Mouse (Mus musculus): ENCODE data around the gene Ttc30b. TPM values are rescaled to one million over a fixed set of nuclear protein-coding genes. Genes with fewer than 3 reads are reported as not detected.
"Not testable (repeated sequence)": the region's sequence is repeated elsewhere in the genome, so short reads cannot be mapped to it uniquely, and the experiment has no call there.

The Ttc30b gene
- 20.5 and 22.4 TPM in 2 replicates for polyA plus RNA-seq (2015; fragmentation: Nextera tagmentation; extraction: Ambion mirVana)

- H3K9ac ChIP-seq (ENCODE audit: low read length), result peak within 1 kb of the TSS; percentile 70
- peak within 1 kb of the TSS; percentile 63 for H3K4me2 ChIP-seq (ENCODE audit: low read depth, low read length)
- ATAC-seq (ENCODE audit: low read depth), result peak; percentile 85
- peaks cover 4% of the 10 kb centered on the region for H3K4me1 ChIP-seq (replicated peaks; ENCODE audit: control insufficient read depth, insufficient read depth, low read length)
- peak within 1 kb of the TSS; percentile 86 for H3K27ac ChIP-seq (ENCODE audit: low read length)
- H3K9me3 ChIP-seq (ENCODE audit: control insufficient read depth, low read length), result no peaks in the 10 kb centered on the region
- no peaks in the 10 kb centered on the region for H3K36me3 ChIP-seq (ENCODE audit: control insufficient read depth, insufficient read depth, low read length)
- 5% methylated on average over 38 of the region's 42 CpGs for WGBS
- no peaks in the 10 kb centered on the region for H3K27me3 ChIP-seq (ENCODE audit: control insufficient read depth, insufficient read depth, low read depth, low read length)
- peak within 1 kb of the TSS; percentile 69 for H3K4me3 ChIP-seq (ENCODE audit: low read length)
Measured at GRCm38 (mm10) chr2:75938117-75939063, at the start of gene Ttc30b. Ttc30b (minus strand) TSS chr2:75938585.

DNA sequence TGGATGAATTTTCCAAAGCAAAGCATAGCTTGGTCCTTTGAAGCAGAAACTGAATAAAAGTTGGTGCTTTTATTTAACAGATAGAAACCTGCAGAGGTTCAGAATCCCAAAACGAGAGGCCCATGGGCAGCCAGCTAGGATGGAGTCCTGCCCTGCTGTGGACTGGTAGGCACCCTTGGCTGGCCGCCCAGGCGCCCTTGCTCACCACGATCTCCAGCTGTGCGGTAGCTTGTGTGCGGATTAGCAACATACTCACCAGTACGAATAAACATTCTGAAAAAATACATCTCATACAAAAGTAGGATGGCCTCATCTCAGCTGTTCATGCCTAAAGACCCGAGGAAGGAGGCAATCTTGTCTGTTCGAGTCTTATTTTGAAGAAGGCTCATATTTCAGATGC is 49.4 kb upstream of the Ttc30b start:
- no peak overlapping the region for H3K27ac ChIP-seq (ENCODE audit: low read length)
- H3K9me3 ChIP-seq (ENCODE audit: control insufficient read depth, low read length), result no peaks in the 10 kb centered on the region
- H3K4me1 ChIP-seq (replicated peaks; ENCODE audit: control insufficient read depth, insufficient read depth, low read length), result peaks cover 38% of the 10 kb centered on the region
- no peaks in the 10 kb centered on the region for H3K27me3 ChIP-seq (ENCODE audit: control insufficient read depth, insufficient read depth, low read depth, low read length)
- no peaks in the 10 kb centered on the region for H3K36me3 ChIP-seq (ENCODE audit: control insufficient read depth, insufficient read depth, low read length)
- H3K4me2 ChIP-seq (ENCODE audit: low read depth, low read length), result no peak overlapping the region
- 59% methylated on average over 9 of the region's 9 CpGs for WGBS
- no peak overlapping the region for H3K4me3 ChIP-seq (ENCODE audit: low read length)
- ATAC-seq (ENCODE audit: low read depth), result no peak
- H3K9ac ChIP-seq (ENCODE audit: low read length), result no peak overlapping the region

GRCm38 (mm10) chr2:75985124-75985523 is 46.7 kb upstream of the Ttc30b start:
- Histone ChIP-seq H3K4me3 (ENCODE audit: low read length) (no peak overlapping the region), H3K27me3 (ENCODE audit: control insufficient read depth, insufficient read depth, low read depth, low read length) (no peaks in the 10 kb centered on the region), H3K4me2 (ENCODE audit: low read depth, low read length) (no peak overlapping the region), H3K27ac (ENCODE audit: low read length) (no peak overlapping the region), H3K36me3 (ENCODE audit: control insufficient read depth, insufficient read depth, low read length) (no peaks in the 10 kb centered on the region), H3K9ac (ENCODE audit: low read length) (no peak overlapping the region), H3K9me3 (ENCODE audit: control insufficient read depth, low read length) (no peaks in the 10 kb centered on the region), H3K4me1 (replicated peaks; ENCODE audit: control insufficient read depth, insufficient read depth, low read length) (peaks cover 18% of the 10 kb centered on the region)
- ATAC-seq (ENCODE audit: low read depth), result peak; percentile 64; the same call in 1 of the 2 replicates
- 2% methylated on average over 2 of the region's 2 CpGs for WGBS

DNA sequence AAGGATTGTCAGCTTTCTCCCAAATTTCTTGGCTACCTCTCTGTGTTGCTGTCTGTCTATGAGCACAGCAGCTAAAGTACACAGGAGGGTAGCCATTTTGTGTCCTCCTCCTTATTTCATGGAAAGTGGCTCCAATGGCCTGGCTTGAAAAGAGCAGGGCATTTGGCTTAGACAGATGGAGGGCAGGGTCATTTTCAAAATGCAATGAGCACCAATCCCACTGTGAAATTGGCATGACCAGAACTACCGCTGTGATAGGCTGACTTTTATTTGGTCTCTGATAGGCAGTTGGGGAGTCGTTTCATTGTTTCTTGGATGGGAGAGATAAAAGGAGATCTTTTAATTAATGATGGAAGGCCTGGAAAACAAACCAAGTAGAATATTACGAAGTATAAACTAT is 45.5 kb upstream of the Ttc30b start:
- Histone ChIP-seq H3K36me3 (ENCODE audit: control insufficient read depth, insufficient read depth, low read length) (no peaks in the 10 kb centered on the region), H3K4me1 (replicated peaks; ENCODE audit: control insufficient read depth, insufficient read depth, low read length) (peaks cover 13% of the 10 kb centered on the region), H3K9ac (ENCODE audit: low read length) (no peak overlapping the region), H3K4me3 (ENCODE audit: low read length) (no peak overlapping the region), H3K4me2 (ENCODE audit: low read depth, low read length) (no peak overlapping the region), H3K9me3 (ENCODE audit: control insufficient read depth, low read length) (no peaks in the 10 kb centered on the region), H3K27ac (ENCODE audit: low read length) (no peak overlapping the region), H3K27me3 (ENCODE audit: control insufficient read depth, insufficient read depth, low read depth, low read length) (no peaks in the 10 kb centered on the region)
- WGBS, result 61% methylated on average over 3 of the region's 3 CpGs
- no peak for ATAC-seq (ENCODE audit: low read depth)

DNA sequence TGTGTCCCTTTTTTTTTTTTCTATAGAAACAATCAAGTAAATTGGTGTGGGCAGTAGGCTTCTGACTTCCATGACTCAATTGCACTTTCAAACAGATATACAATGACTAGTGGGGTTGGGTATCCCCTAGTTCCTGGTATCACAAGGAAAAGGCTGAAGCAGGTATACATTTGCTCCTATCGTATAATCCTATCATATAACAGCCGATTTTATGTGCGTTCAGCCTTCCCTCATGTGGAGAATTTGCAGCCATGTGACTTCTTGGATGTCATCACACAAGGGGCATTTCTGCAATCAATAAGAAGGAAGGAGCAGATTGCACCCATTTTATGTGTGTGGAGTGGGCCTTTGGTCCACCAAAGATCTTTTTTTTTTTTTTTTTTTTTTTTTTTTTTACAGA is 44.7 kb upstream of the Ttc30b start:
- 97% methylated on average over 3 of the region's 3 CpGs for WGBS
- ATAC-seq (ENCODE audit: low read depth), result no peak
- peaks cover 7% of the 10 kb centered on the region for H3K4me1 ChIP-seq (replicated peaks; ENCODE audit: control insufficient read depth, insufficient read depth, low read length)
- H3K4me2 ChIP-seq (ENCODE audit: low read depth, low read length), result no peak overlapping the region
- no peak overlapping the region for H3K9ac ChIP-seq (ENCODE audit: low read length)
- H3K4me3 ChIP-seq (ENCODE audit: low read length), result no peak overlapping the region
- H3K27me3 ChIP-seq (ENCODE audit: control insufficient read depth, insufficient read depth, low read depth, low read length), result no peaks in the 10 kb centered on the region
- no peak overlapping the region for H3K27ac ChIP-seq (ENCODE audit: low read length)
- H3K9me3 ChIP-seq (ENCODE audit: control insufficient read depth, low read length), result no peaks in the 10 kb centered on the region
- H3K36me3 ChIP-seq (ENCODE audit: control insufficient read depth, insufficient read depth, low read length), result no peaks in the 10 kb centered on the region

DNA sequence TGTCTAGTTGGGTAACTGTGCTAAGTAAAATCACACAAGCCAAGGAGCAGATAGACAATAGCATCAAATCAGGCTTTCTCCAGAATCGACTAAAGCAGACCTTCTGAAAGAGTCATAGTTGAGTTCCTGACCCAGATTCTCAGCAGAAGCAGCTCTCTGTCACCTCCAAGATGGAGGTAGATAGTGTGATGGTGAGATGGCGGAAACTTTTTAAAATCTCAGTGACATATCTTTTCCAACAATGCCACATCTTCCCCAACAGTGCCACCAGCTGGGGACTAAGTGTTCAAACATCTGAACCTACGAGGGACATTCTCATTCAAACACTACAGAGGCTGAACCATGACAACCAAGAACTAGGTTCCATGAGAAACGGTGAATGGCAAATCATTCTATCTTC is 44.2 kb upstream of the Ttc30b start:
- no peak for ATAC-seq (ENCODE audit: low read depth)
- Histone ChIP-seq H3K9ac (ENCODE audit: low read length) (no peak overlapping the region), H3K36me3 (ENCODE audit: control insufficient read depth, insufficient read depth, low read length) (no peaks in the 10 kb centered on the region), H3K9me3 (ENCODE audit: control insufficient read depth, low read length) (no peaks in the 10 kb centered on the region), H3K4me2 (ENCODE audit: low read depth, low read length) (no peak overlapping the region), H3K27me3 (ENCODE audit: control insufficient read depth, insufficient read depth, low read depth, low read length) (no peaks in the 10 kb centered on the region), H3K4me1 (replicated peaks; ENCODE audit: control insufficient read depth, insufficient read depth, low read length) (peaks cover 2% of the 10 kb centered on the region; the same call in 1 of the 2 replicates), H3K4me3 (ENCODE audit: low read length) (no peak overlapping the region), H3K27ac (ENCODE audit: low read length) (no peak overlapping the region)
- WGBS, result 91% methylated on average over 4 of the region's 4 CpGs

- ATAC-seq (ENCODE audit: low read depth), result peak; percentile 67
- not testable (repeated sequence) for H3K4me1 ChIP-seq (replicated peaks; ENCODE audit: control insufficient read depth, insufficient read depth, low read length); H3K27me3 ChIP-seq (ENCODE audit: control insufficient read depth, insufficient read depth, low read depth, low read length); H3K9me3 ChIP-seq (ENCODE audit: control insufficient read depth, low read length); H3K36me3 ChIP-seq (ENCODE audit: control insufficient read depth, insufficient read depth, low read length)
- Histone ChIP-seq H3K4me3 (ENCODE audit: low read length) (peak within 1 kb of the TSS; percentile 60), H3K9ac (ENCODE audit: low read length) (peak within 1 kb of the TSS; percentile 68), H3K27ac (ENCODE audit: low read length) (peak within 1 kb of the TSS; percentile 47; the same call in 1 of the 2 replicates), H3K4me2 (ENCODE audit: low read depth, low read length) (peak within 1 kb of the TSS; percentile 69)
- 2% methylated on average over 30 of the region's 34 CpGs for WGBS
Measured at GRCm38 (mm10) chr2:75981440-75982081, 43.2 kb upstream of the Ttc30b start, which contains the start of gene Ttc30a1. Ttc30a1 (minus strand) TSS chr2:75981967.

DNA sequence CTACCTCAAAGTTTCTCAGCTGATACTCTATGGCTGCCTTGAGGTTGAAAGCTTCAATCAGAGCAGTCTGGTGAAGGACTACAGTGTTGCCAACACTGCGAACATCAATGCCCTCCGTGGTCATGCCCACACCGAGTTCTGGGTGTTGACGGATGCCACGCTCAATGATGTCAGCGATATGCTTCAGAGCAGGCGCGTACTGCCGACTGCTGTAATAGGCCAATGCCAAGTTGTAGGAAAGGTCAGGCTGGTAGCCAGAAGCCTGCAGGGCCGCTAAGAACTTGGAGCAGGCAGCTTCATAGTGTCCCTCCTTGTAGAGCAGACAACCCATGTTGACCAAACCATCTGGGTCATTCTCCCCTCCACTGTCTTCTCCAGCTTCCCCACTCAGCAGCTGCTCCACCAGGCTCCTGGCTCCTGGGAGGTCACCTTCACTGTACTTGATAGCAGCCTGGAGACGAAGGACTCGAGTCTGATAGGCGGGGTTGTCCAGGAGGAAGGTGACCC is 42.6 kb upstream of the Ttc30b start:
- not testable (repeated sequence) for ATAC-seq (ENCODE audit: low read depth); H3K4me1 ChIP-seq (replicated peaks; ENCODE audit: control insufficient read depth, insufficient read depth, low read length); H3K27ac ChIP-seq (ENCODE audit: low read length); H3K9me3 ChIP-seq (ENCODE audit: control insufficient read depth, low read length); H3K27me3 ChIP-seq (ENCODE audit: control insufficient read depth, insufficient read depth, low read depth, low read length); H3K36me3 ChIP-seq (ENCODE audit: control insufficient read depth, insufficient read depth, low read length)
- Histone ChIP-seq H3K9ac (ENCODE audit: low read length) (peak overlapping the region; percentile 68; the same call in 1 of the 2 replicates), H3K4me2 (ENCODE audit: low read depth, low read length) (peak overlapping the region; percentile 69), H3K4me3 (ENCODE audit: low read length) (peak overlapping the region; percentile 60)
- WGBS, result 92% methylated on average over 13 of the region's 13 CpGs

GRCm38 (mm10) chr2:75977752-75978368 is 39.5 kb upstream of the Ttc30b start, which contains the start of gene Ttc30a2:
Ttc30a2 (minus strand) TSS chr2:75978170.
- not testable (repeated sequence) for H3K9ac ChIP-seq (ENCODE audit: low read length); H3K27me3 ChIP-seq (ENCODE audit: control insufficient read depth, insufficient read depth, low read depth, low read length); H3K9me3 ChIP-seq (ENCODE audit: control insufficient read depth, low read length); ATAC-seq (ENCODE audit: low read depth); H3K36me3 ChIP-seq (ENCODE audit: control insufficient read depth, insufficient read depth, low read length); H3K4me3 ChIP-seq (ENCODE audit: low read length); H3K4me2 ChIP-seq (ENCODE audit: low read depth, low read length); H3K27ac ChIP-seq (ENCODE audit: low read length); H3K4me1 ChIP-seq (replicated peaks; ENCODE audit: control insufficient read depth, insufficient read depth, low read length)
- WGBS, result 33% methylated on average over 12 of the region's 24 CpGs

All from lung, embryonic 16.5 days (tissue).